Mouse (Mus musculus): Measurements from ENCODE around the gene Kit. TPM values are rescaled to one million over a fixed set of nuclear protein-coding genes. Genes with fewer than 3 reads are reported as not detected.

The Kit gene
- total RNA-seq, 2 experiments from 2014 or later = 2.4 to 4.0 TPM

- DNase-seq = no peak
- intact Hi-C loops (cut with DNase I) = no loop called here
Measured at GRCm38 (mm10) chr5:75626703-75627102, 52.0 kb downstream of the Kit start.

GRCm38 (mm10) chr5:75632257-75632656 lies 57.5 kb downstream of the Kit start:
- intact Hi-C loops (cut with DNase I) = no loop called here
- no peak for DNase-seq

GRCm38 (mm10) chr5:75632846-75633640 lies 58.3 kb downstream of the Kit start:
- DNase-seq = no peak
- intact Hi-C loops (cut with DNase I) = no loop called here

- DNase-seq = no peak
- intact Hi-C loops (cut with DNase I) = no loop called here
Measured at GRCm38 (mm10) chr5:75635385-75635784, 60.7 kb downstream of the Kit start.

GRCm38 (mm10) chr5:75640637-75641036 lies 65.9 kb downstream of the Kit start:
- DNase-seq = no peak
- intact Hi-C loops (cut with DNase I) = no loop called here

- intact Hi-C loops (cut with DNase I) = no loop called here
Measured at GRCm38 (mm10) chr5:75647046-75647445, 72.3 kb downstream of the Kit start.

GRCm38 (mm10) chr5:75650566-75650965 lies 75.8 kb downstream of the Kit start:
- DNase-seq = no peak
- intact Hi-C loops (cut with DNase I) = loop anchor here (5.0 kb wide), 1 partner anchor 202 kb away; no protein-coding TSS in a partner anchor

More at GRCm38 (mm10) chr5:75647046-75647445, 72.3 kb downstream of the Kit start:
- DNase-seq = no peak

- DNase-seq = no peak
- intact Hi-C loops (cut with DNase I) = loop anchor here (5.0 kb wide), 1 partner anchor 199 kb away; no protein-coding TSS in a partner anchor
Measured at GRCm38 (mm10) chr5:75653431-75653830, 78.7 kb downstream of the Kit start.

- intact Hi-C loops (cut with DNase I) = no loop called here
- no peak for DNase-seq
Measured at GRCm38 (mm10) chr5:75658575-75658974, 83.9 kb downstream of the Kit start.

GRCm38 (mm10) chr5:75660342-75660741 lies 85.6 kb downstream of the Kit start:
- DNase-seq = no peak
- intact Hi-C loops (cut with DNase I) = no loop called here

- intact Hi-C loops (cut with DNase I) = no loop called here
- no peak for DNase-seq
Measured at GRCm38 (mm10) chr5:75662466-75662865, 87.8 kb downstream of the Kit start.

GRCm38 (mm10) chr5:75663768-75664167 lies 89.1 kb downstream of the Kit start:
- intact Hi-C loops (cut with DNase I) = no loop called here
- DNase-seq = no peak

GRCm38 (mm10) chr5:75667083-75667482 lies 92.4 kb downstream of the Kit start:
- no peak for DNase-seq
- intact Hi-C loops (cut with DNase I) = no loop called here

GRCm38 (mm10) chr5:75671136-75671788 lies 96.5 kb downstream of the Kit start:
- intact Hi-C loops (cut with DNase I) = no loop called here
- DNase-seq = no peak

- no peak for DNase-seq
- intact Hi-C loops (cut with DNase I) = no loop called here
Measured at GRCm38 (mm10) chr5:75676024-75676423, 101.3 kb downstream of the Kit start.

- intact Hi-C loops (cut with DNase I) = no loop called here
- DNase-seq = no peak
Measured at GRCm38 (mm10) chr5:75679896-75680295, 105.2 kb downstream of the Kit start.

- intact Hi-C loops (cut with DNase I) = no loop called here
- no peak for DNase-seq
Measured at GRCm38 (mm10) chr5:75695162-75695809, 120.6 kb downstream of the Kit start.

GRCm38 (mm10) chr5:75696960-75697359 lies 122.2 kb downstream of the Kit start:
- intact Hi-C loops (cut with DNase I) = no loop called here
- DNase-seq = no peak

GRCm38 (mm10) chr5:75698556-75698955 lies 123.8 kb downstream of the Kit start:
- no peak for DNase-seq
- intact Hi-C loops (cut with DNase I) = no loop called here

- DNase-seq = no peak
Measured at GRCm38 (mm10) chr5:75699081-75699480, 124.4 kb downstream of the Kit start.

GRCm38 (mm10) chr5:75699516-75699915 lies 124.8 kb downstream of the Kit start:
- intact Hi-C loops (cut with DNase I) = no loop called here

More at GRCm38 (mm10) chr5:75699081-75699480, 124.4 kb downstream of the Kit start:
- intact Hi-C loops (cut with DNase I) = no loop called here

More at GRCm38 (mm10) chr5:75699516-75699915, 124.8 kb downstream of the Kit start:
- no peak for DNase-seq

All from heart, postnatal 36 days (tissue).